Mouse (Mus musculus) heart, embryonic 16.5 days (tissue): ENCODE data around the gene Ifi202b. TPM values are rescaled to one million over a fixed set of nuclear protein-coding genes. Genes with fewer than 3 reads are reported as not detected.
"Not testable (repeated sequence)": the region's sequence is repeated elsewhere in the genome, so short reads cannot be mapped to it uniquely, and the experiment has no call there.

ENCODE experiments used
- ATAC-seq: fragments of 200-750 bp; cut with Nextera tagmentation; replicated peaks from 2 replicates; pipeline ENCODE4 v1.8.0; 2017; ENCODE audit warnings: moderate number of reproducible peaks; ENCODE audit not compliant: insufficient read depth, low FRiP score; ENCODE audit errors: extremely low read depth
- H3K27ac ChIP-seq: fragments of 300-500 bp; sonication (generic); 2 replicates; pipeline ENCODE4 v1.5.1; 2014; ENCODE audit warnings: mild to moderate bottlenecking, low read length, control low read depth, moderate library complexity
- H3K27me3 ChIP-seq: fragments of 300-500 bp; sonication (generic); 2 replicates; pipeline ENCODE4 v1.6.1; 2014; ENCODE audit warnings: low read length, mixed read lengths; ENCODE audit not compliant: control insufficient read depth, insufficient read depth
- H3K36me3 ChIP-seq: fragments of 300-500 bp; sonication (generic); 2 replicates; pipeline ENCODE4 v1.6.1; 2014; ENCODE audit not compliant: control insufficient read depth, insufficient read depth
- H3K4me1 ChIP-seq: fragments of 300-500 bp; sonication (generic); 2 replicates; pipeline ENCODE4 v1.6.1; 2014; ENCODE audit warnings: low read length, mixed read lengths; ENCODE audit not compliant: control insufficient read depth, insufficient read depth
- H3K4me2 ChIP-seq: fragments of 300-500 bp; sonication (generic); 2 replicates; pipeline ENCODE4 v1.6.1; 2014; ENCODE audit warnings: low read depth, mild to moderate bottlenecking, control low read depth, low read length
- H3K4me3 ChIP-seq: fragments of 300-500 bp; sonication (generic); 2 replicates; pipeline ENCODE4 v1.5.1; 2014; ENCODE audit warnings: mild to moderate bottlenecking, control low read depth, low read length
- H3K9ac ChIP-seq: fragments of 300-500 bp; sonication (generic); 2 replicates; pipeline ENCODE4 v1.6.1; 2014; ENCODE audit warnings: low read length, control low read depth
- H3K9me3 ChIP-seq: fragments of 300-500 bp; sonication (generic); replicated peaks from 2 replicates; pipeline ENCODE4 v1.6.1; 2016; ENCODE audit warnings: low read length; ENCODE audit not compliant: control insufficient read depth
- WGBS: fragments of 180-500 bp; shearing (Covaris S2); extraction: QIAGEN DNeasy Blood & Tissue Kit; methylation state at CpG from one replicate; pipeline ENCODE4 v1.1.7; 2014; 5-methylcytosine and 5-hydroxymethylcytosine counted together
- polyA plus RNA-seq: library from polyadenylated mRNA; unstranded; fragments of >200 nt; fragmentation: Nextera tagmentation; extraction: Ambion mirVana; gene quantifications from 2 replicates; pipeline ENCODE4 v1.2.1, GENCODE M21; 2015

Ifi202b gene
- polyA plus RNA-seq = not detected in 2 replicates

- not testable (repeated sequence) for H3K4me3 ChIP-seq, H3K4me1 ChIP-seq, H3K9me3 ChIP-seq, H3K4me2 ChIP-seq, H3K36me3 ChIP-seq, H3K27me3 ChIP-seq, ATAC-seq, H3K27ac ChIP-seq, H3K9ac ChIP-seq
- 82% methylated on average over 6 of the region's 6 CpGs for WGBS
Measured at GRCm38 (mm10) chr1:173982694-173983305, at the start of gene Ifi202b. Ifi202b (minus strand) TSS chr1:173982744.

- no peak within 1 kb of the TSS for H3K27ac ChIP-seq
- H3K27me3 ChIP-seq = no peaks in the 10 kb centered on the region
- no peak within 1 kb of the TSS for H3K4me3 ChIP-seq
- no peaks in the 10 kb centered on the region for H3K4me1 ChIP-seq
- WGBS = 32% methylated on average over 1 of the region's 1 CpGs
- ATAC-seq = no peak
- H3K36me3 ChIP-seq = no peaks in the 10 kb centered on the region
- no peak within 1 kb of the TSS for H3K9ac ChIP-seq
- H3K9me3 ChIP-seq = no peaks in the 10 kb centered on the region
- H3K4me2 ChIP-seq = no peak within 1 kb of the TSS
Measured at GRCm38 (mm10) chr1:174031698-174032097, 49.2 kb upstream of the Ifi202b start, which contains the start of gene Ifi205. Ifi205 (minus strand) TSS chr1:174031810.

GRCm38 (mm10) chr1:174007050-174007449 is 24.5 kb upstream of the Ifi202b start:
- not testable (repeated sequence) for H3K27me3 ChIP-seq, H3K36me3 ChIP-seq, H3K9me3 ChIP-seq, H3K4me3 ChIP-seq, H3K9ac ChIP-seq, H3K4me1 ChIP-seq, H3K27ac ChIP-seq, ATAC-seq, H3K4me2 ChIP-seq

- not testable (repeated sequence) for H3K36me3 ChIP-seq, H3K9ac ChIP-seq, H3K4me2 ChIP-seq, ATAC-seq, H3K4me3 ChIP-seq, H3K9me3 ChIP-seq, H3K4me1 ChIP-seq, H3K27me3 ChIP-seq, H3K27ac ChIP-seq
- WGBS = 38% methylated on average over 2 of the region's 3 CpGs
Measured at GRCm38 (mm10) chr1:174004352-174005109, 22.0 kb upstream of the Ifi202b start.

GRCm38 (mm10) chr1:173995003-173995402 is 12.5 kb upstream of the Ifi202b start:
- H3K4me3 ChIP-seq = no peak overlapping the region
- H3K9ac ChIP-seq = no peak overlapping the region
- no peak for ATAC-seq
- H3K4me1 ChIP-seq = no peaks in the 10 kb centered on the region
- no peaks in the 10 kb centered on the region for H3K27me3 ChIP-seq
- 85% methylated on average over 4 of the region's 4 CpGs for WGBS
- H3K4me2 ChIP-seq = no peak overlapping the region
- H3K27ac ChIP-seq = no peak overlapping the region
- H3K9me3 ChIP-seq = no peaks in the 10 kb centered on the region
- no peaks in the 10 kb centered on the region for H3K36me3 ChIP-seq

GRCm38 (mm10) chr1:173981038-173981437 is 1.5 kb downstream of the Ifi202b start:
- ATAC-seq, H3K9ac ChIP-seq, H3K27me3 ChIP-seq, H3K36me3 ChIP-seq, H3K27ac ChIP-seq, H3K9me3 ChIP-seq, H3K4me2 ChIP-seq, H3K4me1 ChIP-seq, H3K4me3 ChIP-seq: not testable (repeated sequence)
- WGBS = 10% methylated on average over 3 of the region's 3 CpGs

GRCm38 (mm10) chr1:173977622-173978021 is 4.9 kb downstream of the Ifi202b start:
- Histone ChIP-seq H3K4me2 (no peak overlapping the region), H3K4me1 (no peaks in the 10 kb centered on the region), H3K4me3 (no peak overlapping the region), H3K27ac (no peak overlapping the region), H3K27me3 (no peaks in the 10 kb centered on the region), H3K36me3 (no peaks in the 10 kb centered on the region), H3K9me3 (no peaks in the 10 kb centered on the region), H3K9ac (no peak overlapping the region)
- no peak for ATAC-seq

GRCm38 (mm10) chr1:173973111-173973510 is 9.4 kb downstream of the Ifi202b start:
- Histone ChIP-seq H3K4me3 (no peak overlapping the region), H3K9me3 (no peaks in the 10 kb centered on the region), H3K4me2 (no peak overlapping the region), H3K4me1 (no peaks in the 10 kb centered on the region), H3K36me3 (no peaks in the 10 kb centered on the region), H3K27ac (no peak overlapping the region), H3K9ac (no peak overlapping the region), H3K27me3 (no peaks in the 10 kb centered on the region)
- no peak for ATAC-seq

GRCm38 (mm10) chr1:173961491-173961890 is 21.1 kb downstream of the Ifi202b start:
- ATAC-seq = not testable (repeated sequence)

More at GRCm38 (mm10) chr1:173961491-173961890, 21.1 kb downstream of the Ifi202b start:
- H3K4me2 ChIP-seq, H3K27me3 ChIP-seq, H3K27ac ChIP-seq, H3K9me3 ChIP-seq, H3K9ac ChIP-seq, H3K4me1 ChIP-seq, H3K36me3 ChIP-seq, H3K4me3 ChIP-seq: not testable (repeated sequence)
- WGBS = 93% methylated on average over 1 of the region's 1 CpGs
